Mouse (Mus musculus) liver, embryonic 14.5 days (tissue): ENCODE data around the gene Slc30a2.

Source experiments
- CTCF ChIP-seq: IDR thresholded peaks from 2 replicates; pipeline ENCODE4 v1.5.1; 2016; ENCODE audit warnings: antibody characterized with exemption, low read depth, control low read depth
- EP300 ChIP-seq: IDR thresholded peaks from 2 replicates; pipeline ENCODE4 v1.6.1; 2016; ENCODE audit warnings: antibody characterized with exemption, low read depth

- TF ChIP-seq CTCF (no peak), EP300 (no peak)
These were observed 23.3 kb upstream of the Slc30a2 start for GRCm38 (mm10) chr4:134319674-134320073.
